Mouse (Mus musculus) mouse embryonic stem cell (cell line): ENCODE results near the gene Twist1.

Experiments
- in situ Hi-C, 2 experiments: fragments of 300-500 bp; cut with MboI; formaldehyde crosslinking; loops; 1 replicate in 1 of 2; 3 replicates in 1 of 2; pipeline ENCODE4 v1.14.3; 2019 to 2020; ENCODE audit warnings: low sequenced_read_pairs in 2 of 2, low pct_unique_long_range_greater_than_20kb in 1 of 2, mixed read lengths in 1 of 2; ENCODE audit not compliant: unreplicated experiment in 1 of 2

The Twist1 gene

DNA sequence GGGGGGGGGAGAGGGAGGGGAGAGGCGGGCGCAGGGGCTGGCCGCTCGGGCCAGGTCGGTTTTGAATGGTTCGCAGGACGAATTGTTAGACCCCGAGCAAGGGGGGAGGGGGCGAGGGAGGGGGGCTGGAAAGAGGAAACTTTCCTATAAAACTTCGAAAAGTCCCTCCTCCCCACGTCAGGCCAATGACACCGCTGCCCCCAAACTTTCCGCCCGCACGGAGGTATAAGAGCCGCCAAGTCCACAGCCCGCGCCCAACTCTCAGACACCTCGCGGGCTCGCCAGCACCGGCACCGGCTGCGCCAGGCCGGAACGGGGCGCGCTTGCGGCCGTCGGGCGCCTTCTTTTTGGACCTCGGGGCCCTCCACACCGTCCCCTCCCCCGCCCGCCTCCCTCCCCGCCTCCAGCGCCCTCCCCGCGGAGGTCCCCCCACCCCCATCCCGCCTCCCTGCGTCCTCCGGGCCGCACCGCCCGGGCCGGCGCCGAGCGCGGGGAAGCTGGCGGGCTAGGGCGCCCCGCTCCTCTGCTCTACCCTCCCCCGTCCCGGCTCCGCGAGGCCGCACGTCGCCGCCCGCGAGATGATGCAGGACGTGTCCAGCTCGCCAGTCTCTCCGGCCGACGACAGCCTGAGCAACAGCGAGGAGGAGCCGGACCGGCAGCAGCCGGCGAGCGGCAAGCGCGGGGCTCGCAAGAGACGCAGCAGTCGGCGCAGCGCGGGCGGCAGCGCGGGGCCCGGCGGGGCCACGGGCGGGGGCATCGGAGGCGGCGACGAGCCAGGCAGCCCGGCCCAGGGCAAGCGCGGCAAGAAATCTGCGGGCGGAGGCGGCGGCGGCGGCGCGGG, at the start of gene Twist1:
Gene Twist1, plus strand, starts transcription at position 272 of the 841 bp plus-strand sequence.
- in situ Hi-C loops: no loop called here

DNA sequence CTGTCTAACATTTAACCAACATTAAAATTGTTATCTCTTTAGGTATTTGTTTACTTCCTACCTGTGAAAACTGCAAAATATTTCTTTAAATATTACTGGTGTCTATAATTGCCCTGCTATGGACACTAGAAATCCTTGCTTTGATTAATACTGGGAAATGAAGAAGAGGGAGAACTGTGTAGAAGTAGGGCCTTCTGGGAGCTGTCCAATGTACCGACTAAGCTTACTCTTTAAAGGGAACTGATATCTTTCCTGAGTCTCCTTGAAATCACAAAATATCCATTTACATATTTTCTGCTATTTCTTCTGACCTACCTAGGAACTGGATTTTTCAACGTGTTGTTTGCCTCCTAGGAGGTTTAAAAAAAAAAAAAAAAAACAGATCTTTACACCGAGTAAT, 30.7 kb upstream of the Twist1 start:
- in situ Hi-C loops: no loop called here

DNA sequence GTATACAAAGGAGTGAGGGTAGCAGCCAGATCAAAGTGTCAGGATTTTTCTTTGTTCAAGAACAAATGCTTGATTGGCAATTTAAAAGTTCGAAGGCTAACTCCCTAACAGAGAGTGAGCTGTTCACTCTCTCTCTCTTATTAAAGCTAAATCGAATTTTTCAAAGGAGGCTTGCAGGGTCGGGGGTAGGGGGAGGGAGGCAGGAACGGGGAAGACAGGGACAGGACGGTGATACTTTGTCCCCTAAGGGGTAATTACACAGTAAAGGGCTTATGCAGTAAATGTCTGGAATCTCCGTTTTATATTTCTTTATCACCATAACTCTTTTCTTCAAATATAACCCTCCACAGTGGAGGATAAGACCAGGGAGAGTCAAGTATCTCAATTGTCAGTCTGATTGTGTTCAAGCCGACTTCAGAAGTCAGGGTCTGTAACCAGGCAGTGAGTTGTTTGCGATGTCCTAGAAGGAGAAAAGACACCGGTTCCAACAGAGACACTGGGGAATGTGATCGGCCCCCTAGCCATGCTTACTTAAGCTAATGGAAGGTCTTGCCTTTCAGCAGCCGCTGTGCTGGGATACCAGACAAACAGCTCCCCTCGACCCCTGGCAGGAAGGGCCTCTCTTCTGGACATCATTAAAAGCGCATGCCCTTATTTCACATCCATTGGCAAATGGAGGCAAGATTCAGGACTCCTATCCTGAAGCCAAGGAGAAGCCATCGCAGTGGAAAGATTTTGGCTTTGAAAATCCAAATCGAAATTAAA, 30.0 kb upstream of the Twist1 start:
- in situ Hi-C loops: no loop called here

GRCm38 (mm10) chr12:33928331-33929192, 28.9 kb upstream of the Twist1 start, which contains the start of gene Ferd3l:
TSS of gene Ferd3l (plus strand) at chr12:33928425.
- in situ Hi-C loops: no loop called here

DNA sequence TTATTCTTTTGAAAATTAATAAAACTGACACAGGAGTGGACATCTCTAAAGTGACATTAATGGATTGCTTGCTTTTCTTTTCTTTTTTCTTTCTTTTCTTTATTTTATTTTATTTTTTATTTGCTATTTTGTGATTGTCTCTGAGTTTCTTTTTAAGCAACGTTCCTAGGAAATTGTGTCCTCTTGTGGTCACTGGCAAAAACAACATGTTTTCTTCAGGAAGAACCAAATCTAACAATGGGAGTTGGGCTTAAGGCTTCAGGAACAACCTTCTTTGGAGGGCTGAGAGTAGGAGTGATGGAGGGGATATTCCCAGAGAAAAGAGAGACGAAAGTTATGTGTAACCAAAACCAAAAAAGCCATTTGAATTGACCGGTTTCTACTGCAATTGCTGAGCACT, 4.6 kb upstream of the Twist1 start:
- in situ Hi-C loops: no loop called here

DNA sequence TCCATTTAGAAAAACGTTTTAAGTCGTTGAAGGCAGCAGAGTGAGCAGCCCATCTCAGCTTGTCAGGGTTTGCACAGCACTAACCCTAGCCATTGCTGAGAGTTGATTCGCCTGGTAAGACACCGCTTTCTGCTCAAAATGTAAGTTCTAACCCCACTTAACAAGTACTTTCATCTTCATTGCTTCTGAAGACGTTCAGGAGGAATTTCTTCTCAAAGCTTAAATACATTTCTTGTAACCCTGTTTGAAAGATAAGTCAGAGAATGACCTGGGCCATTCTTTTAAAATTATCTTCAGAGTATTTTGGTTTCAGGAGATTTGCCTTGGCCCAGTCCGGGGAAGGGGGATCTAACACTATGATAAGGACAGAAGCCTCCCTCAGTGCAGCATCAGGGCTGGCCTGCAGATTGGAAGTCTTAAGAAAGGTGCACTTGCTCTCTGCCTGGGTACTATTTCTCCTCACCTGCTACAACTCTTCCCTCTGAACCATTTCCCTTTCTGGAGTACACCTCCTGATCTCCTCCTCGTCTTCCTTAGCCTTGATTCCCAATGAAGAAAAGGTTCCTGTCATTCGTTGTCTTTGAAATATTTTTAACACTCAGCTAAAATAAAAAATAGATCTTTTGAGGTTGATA, 2.4 kb upstream of the Twist1 start:
- in situ Hi-C loops: no loop called here

- in situ Hi-C loops: no loop called here
Measured at GRCm38 (mm10) chr12:33955606-33956295, 1.7 kb upstream of the Twist1 start.

DNA sequence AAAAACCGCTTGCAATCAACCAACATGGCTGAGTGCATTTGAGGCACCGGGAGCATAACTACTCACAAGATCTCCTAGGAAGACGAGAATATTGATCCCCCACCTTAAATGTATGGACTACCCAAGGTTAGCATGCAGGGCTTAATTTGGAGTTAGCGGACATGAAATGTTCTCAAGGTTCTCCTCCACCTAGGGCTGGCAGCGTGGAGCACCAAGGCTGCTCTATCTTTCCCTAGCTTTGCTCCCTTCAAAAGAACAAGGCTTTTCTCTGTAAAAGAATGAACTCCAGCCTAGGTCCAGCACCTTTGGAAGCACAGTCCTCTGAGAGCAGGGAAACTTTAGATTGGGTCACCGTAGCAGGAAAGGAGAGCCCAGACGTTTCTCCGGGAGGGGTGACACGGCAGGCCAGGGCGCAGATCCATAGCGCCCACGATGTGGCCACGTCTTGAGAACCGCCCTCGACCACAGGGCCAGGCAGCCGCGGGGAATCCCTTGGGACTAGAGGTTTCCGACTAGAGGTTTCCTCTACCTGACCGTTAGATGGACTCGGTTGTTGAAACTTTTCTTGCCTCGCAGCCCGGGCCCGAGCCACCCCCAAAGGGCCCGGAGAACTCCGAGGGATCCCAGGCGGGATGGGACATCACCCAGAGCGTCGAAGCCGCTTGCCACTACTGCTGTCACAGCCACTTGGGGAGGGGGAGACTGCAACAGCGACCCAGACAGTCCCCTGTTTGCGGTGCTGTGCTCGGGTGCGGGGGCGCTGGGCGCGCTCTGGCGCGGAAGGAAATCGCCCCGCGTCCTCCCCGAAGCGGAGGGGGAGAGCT, 683 bp upstream of the Twist1 start:
- in situ Hi-C loops: no loop called here

DNA sequence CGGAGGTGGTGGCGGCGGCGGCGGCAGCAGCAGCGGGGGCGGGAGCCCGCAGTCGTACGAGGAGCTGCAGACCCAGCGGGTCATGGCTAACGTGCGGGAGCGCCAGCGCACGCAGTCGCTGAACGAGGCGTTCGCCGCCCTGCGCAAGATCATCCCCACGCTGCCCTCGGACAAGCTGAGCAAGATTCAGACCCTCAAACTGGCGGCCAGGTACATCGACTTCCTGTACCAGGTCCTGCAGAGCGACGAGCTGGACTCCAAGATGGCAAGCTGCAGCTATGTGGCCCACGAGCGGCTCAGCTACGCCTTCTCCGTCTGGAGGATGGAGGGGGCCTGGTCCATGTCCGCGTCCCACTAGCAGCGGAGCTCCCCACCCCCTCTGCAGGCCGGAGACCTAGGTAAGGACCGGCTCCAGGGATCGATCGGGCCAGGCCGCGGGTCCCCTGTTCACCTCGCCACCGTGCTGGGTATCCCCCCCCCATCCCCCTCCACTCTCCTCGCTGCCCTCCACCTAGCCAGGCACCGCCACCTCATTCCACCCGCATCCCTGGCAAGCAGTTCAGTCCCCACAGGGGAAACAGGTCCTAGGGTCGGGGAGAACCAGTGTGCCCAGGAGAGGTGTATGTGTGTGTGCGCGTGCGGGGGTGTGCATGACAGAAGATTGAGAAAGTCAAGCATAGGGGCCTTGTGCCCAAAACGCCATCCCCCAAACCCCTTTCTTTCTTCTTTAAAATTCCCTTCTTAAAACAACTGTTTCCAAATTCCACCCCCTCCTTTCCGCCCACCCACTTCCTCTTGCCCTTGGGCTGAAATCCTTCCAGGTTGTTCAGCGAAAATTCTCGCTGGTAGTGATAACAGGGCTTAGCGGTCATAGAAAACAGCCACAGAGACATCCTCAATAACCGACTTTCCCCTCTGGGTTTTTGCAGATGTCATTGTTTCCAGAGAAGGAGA, 1.0 kb downstream of the Twist1 start:
- in situ Hi-C loops: no loop called here

DNA sequence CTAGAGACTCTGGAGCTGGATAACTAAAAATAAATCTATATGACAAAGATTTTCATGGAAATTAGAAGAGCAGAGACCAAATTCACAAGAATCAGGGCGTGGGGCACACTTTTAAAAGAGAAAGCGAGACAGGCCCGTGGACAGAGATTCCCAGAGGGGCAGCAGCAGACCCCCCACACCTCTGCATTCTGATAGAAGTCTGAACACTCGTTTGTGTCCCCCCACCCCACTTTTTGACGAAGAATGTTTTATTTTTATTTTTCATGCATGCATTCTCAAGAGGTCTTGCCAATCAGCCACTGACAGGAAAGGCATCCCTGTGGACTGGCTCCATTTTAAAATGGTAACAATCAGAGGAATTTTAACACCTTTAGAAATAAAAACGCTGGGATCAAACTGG, 1.7 kb downstream of the Twist1 start:
- in situ Hi-C loops: no loop called here

- in situ Hi-C loops: no loop called here
Measured at GRCm38 (mm10) chr12:33959846-33960245, 2.4 kb downstream of the Twist1 start.

DNA sequence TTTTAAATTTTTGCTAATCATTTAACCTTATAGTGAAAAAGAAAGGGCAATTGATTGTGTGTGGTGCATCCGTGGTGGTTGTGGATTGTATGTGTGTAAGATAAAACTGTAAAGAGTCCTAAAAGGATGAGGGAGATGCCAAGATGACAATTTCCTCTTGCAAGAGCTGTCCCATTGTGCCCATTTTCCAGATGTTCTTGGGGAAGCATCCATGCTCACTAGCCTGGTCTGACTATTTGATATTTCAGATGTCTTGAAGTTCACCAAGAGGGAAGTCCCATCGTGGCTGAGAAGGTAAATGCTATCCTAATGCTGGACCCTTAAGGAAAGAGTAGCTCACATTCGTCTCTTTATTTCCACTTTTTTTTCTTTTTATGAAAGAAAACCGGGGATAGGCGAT, 3.5 kb downstream of the Twist1 start:
- in situ Hi-C loops: no loop called here

DNA sequence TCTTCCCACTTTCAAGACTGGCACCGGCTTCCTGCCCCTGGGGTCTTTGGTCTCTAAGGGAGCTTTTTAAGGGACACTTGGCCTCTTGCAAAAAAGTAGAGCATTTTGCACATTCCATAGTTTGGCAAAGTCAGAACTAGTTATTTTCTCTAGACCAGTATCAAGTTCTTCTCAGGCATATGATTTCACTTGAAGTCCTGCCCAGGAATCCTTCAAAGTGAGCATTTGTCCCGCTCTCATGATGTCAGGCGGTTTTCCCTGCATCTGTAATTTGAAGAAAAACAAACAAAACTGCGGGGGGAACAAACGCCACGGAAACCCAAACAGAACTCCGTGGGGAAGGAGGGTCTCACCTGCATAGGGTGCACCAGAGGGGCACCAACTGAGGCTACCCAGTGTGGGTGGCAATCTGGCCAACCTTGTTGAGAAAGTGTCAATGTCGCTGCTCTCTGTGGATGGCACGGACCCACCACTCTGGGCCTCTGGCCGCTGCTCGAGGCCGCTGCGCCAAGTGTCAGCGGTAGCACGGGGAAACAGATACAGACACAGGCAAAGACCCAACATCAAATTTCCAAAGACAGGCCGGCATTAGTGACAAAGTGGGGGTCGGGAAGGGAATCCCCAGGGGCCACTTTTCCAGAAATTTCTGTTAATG, 4.8 kb downstream of the Twist1 start:
- in situ Hi-C loops: no loop called here

DNA sequence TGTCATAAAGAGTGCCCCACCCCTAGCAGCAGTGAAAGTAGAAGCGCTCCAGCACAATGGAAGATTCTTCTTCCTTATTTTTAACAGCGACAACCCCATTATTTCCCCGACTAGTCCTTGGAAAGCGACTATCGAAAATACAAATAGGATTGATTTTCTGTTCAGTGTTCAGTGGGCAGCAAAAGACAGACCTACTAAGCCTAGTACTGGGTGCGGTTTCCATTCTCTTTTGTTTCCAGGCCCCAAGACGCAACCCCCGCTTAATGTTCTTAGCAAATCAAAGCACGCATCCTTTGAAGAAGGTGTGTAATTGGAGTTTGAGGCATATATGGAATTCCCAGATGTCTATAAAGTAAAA, 5.3 kb downstream of the Twist1 start:
- in situ Hi-C loops: no loop called here

DNA sequence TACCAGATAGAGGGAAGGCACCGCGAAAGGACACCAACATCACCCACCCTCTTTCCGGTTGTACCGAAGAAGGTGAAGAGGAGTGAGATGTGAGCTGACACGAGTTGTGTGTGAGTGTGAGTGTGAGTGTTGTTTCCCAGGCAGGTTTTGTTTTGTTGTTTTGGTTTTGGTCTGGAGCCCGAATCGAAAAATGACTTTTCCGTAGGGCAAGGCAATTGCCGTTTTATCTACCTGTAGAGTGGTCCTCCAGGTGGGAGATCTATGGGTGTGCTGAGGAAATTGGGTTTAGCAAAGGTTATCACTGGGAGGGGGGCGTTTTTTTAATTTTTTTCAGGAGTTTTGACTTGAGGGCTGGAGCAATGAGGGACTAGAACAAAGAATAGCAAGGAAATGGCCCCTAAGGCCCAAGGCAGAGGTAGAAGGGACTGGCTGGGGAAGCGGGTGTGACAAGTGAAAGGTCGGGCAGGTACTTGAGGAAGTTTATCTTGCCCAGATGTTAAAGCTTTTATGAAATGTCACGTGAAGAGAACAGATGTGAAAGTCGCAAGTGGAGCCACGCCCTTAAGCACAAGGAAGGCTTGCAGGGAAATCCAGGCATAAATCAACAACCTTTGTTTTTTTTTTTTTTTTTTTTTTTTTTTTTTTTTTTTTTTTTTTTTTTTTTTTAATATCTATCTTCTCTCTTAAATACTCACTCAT, 6.3 kb downstream of the Twist1 start:
- in situ Hi-C loops: no loop called here
